23 mouse cellular contexts compared by ENCODE assay signal in the genomic region with DNA sequence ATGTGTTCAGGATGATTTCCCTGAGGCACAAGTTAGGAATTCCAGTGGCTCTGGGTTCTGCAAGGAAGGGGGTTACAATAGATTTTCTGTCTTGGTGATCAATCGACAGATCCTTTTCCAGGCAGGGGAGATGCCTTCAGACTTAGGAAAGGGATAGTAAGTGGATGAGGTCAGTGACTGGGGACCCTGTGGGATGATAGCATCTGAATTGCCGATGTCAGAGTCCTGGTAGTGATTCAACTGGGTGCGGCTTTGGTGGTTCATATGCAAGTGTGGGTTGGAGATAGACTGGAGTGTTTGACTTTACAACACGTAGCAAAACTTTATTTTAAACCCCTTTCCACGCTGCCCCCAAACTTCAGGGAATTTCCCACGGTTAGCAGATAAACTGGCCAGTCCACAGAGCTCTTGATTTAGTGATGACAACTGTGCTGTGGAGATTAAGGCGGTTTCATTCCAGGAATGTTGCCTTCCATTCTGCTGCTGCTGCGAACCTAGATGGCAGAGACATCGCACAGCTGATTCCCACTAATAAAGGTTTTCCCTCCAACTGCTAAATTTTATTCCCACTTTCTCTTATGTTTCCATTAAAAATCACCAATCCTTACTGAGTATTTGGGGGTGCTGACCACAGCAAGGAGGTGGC. TPM values are rescaled to one million over a fixed set of nuclear protein-coding genes. Genes with fewer than 3 reads are reported as not detected.
DNase-seq lines count a peak whose midpoint lies in the region; ATAC-seq lines count a peak whose summit lies in the region.
"Had no signal": no experiment of that assay in that cellular context is flagged by ENCODE, and none has a peak within 500 bp of the region (broad histone marks: within the 10 kb centered on the region; RNA-seq: fewer than 3 reads in every experiment).

No protein-coding gene starts in this region.

- peak overlapping the region; percentile 34 for H3K9ac ChIP-seq in heart, embryonic 13.5 days
- H3K9ac ChIP-seq: liver, embryonic 12.5 days; midbrain, embryonic 13.5 days; neural tube, embryonic 13.5 days had no signal

- H3K36me3 ChIP-seq in heart, embryonic 13.5 days, result no peaks in the 10 kb centered on the region
- H3K36me3 ChIP-seq in megakaryocyte, embryonic 14.5 days (replicated peaks; ENCODE audit: low read length), result peaks cover 99% of the 10 kb centered on the region
- H3K36me3 ChIP-seq: midbrain, embryonic 13.5 days; neural tube, embryonic 13.5 days had no signal

- H3K4me2 ChIP-seq in heart, embryonic 13.5 days, result peak overlapping the region; percentile 45
- H3K4me2 ChIP-seq: liver, embryonic 12.5 days; midbrain, embryonic 13.5 days; neural tube, embryonic 13.5 days had no signal

- H3K9me3 ChIP-seq in heart, embryonic 13.5 days, result no peaks in the 10 kb centered on the region
- H3K9me3 ChIP-seq in megakaryocyte, embryonic 14.5 days, result no peaks in the 10 kb centered on the region
- H3K9me3 ChIP-seq: G1E; liver, embryonic 12.5 days; midbrain, embryonic 13.5 days; neural tube, embryonic 13.5 days had no signal

- ATAC-seq in heart, embryonic 13.5 days (ENCODE audit: extremely low read depth, insufficient number of reproducible peaks, low FRiP score, low TSS enrichment), result no peak
- no peak for ATAC-seq in megakaryocyte, adult 5-6 weeks (ENCODE audit: poor library complexity, severe bottlenecking)
- ATAC-seq: CD4-positive, CD25-positive, alpha-beta regulatory T cell, adult 4 months; liver, embryonic 12.5 days; midbrain, embryonic 13.5 days had no signal

- 20% methylated on average over 9 of the region's 9 CpGs for WGBS in heart, embryonic 13.5 days

- H3K4me3 ChIP-seq in heart, embryonic 13.5 days, result no peak overlapping the region
- peak overlapping the region; percentile 19 for H3K4me3 ChIP-seq in megakaryocyte, embryonic 14.5 days (replicated peaks)
- H3K4me3 ChIP-seq: liver, embryonic 12.5 days; midbrain, embryonic 13.5 days; neural tube, embryonic 13.5 days had no signal

- intact Hi-C loops in heart, postnatal 25 days (cut with DNase I), result loop anchor here (10.0 kb wide), 1 partner anchor 1462 kb away; no protein-coding TSS in a partner anchor

- DNase-seq in gastrocnemius, adult 18-20 months (ENCODE audit: low spot score), result peak; percentile 39
- DNase-seq in gastrocnemius, postnatal 4 days (ENCODE audit: low spot score in 2 of 2), result no peak
- DNase-seq in heart, postnatal 25 days (ENCODE audit: low spot score), result no peak
- DNase-seq in layer of hippocampus, adult 11-12 months (ENCODE audit: low spot score), result no peak
- DNase-seq in cerebellum, postnatal 10 days, result no peak
- DNase-seq: adrenal gland, postnatal 36 days; cerebellum, adult 11-12 months; cerebellum, postnatal 25 days; embryo, embryonic 11 days; gastrocnemius, postnatal 10 days; kidney, adult 2 months; kidney, postnatal 10 days; lung, adult 2 months; spleen, adult 18-20 months; thymus, adult 18-20 months had no signal

- peak overlapping the region; percentile 95 for H3K27ac ChIP-seq in heart, embryonic 13.5 days (replicated peaks)
- H3K27ac ChIP-seq: liver, embryonic 12.5 days; midbrain, embryonic 13.5 days; neural tube, embryonic 13.5 days had no signal

- H3K4me1 ChIP-seq in heart, embryonic 13.5 days, result peaks cover 98% of the 10 kb centered on the region
- peaks cover 99% of the 10 kb centered on the region for H3K4me1 ChIP-seq in megakaryocyte, embryonic 14.5 days

- no peaks in the 10 kb centered on the region for H3K27me3 ChIP-seq in heart, embryonic 13.5 days (replicated peaks)
- H3K27me3 ChIP-seq in megakaryocyte, embryonic 14.5 days (replicated peaks), result no peaks in the 10 kb centered on the region
- H3K27me3 ChIP-seq: liver, embryonic 12.5 days; midbrain, embryonic 13.5 days; neural tube, embryonic 13.5 days had no signal

RNA-seq across cellular contexts. Expression of a gene that starts 52.3 kb away (rescaled TPM):
- 10 to 100 TPM in 1 of 2 experiments, 1 to 10 TPM in 1; 9.5 to 11.7 TPM for total RNA-seq in gastrocnemius, adult 18-20 months (2021)
- 10 to 100 TPM; 28.8 to 34.6 TPM for total RNA-seq in gastrocnemius, postnatal 4 days (2021)
- 18.5 and 18.6 TPM in 2 replicates for polyA plus RNA-seq in heart, embryonic 13.5 days (2015; fragmentation: Nextera tagmentation; extraction: Ambion mirVana)
- total RNA-seq in heart, postnatal 25 days (2021), result 10 to 100 TPM; 78.6 to 79.5 TPM
- 52.8 and 186 TPM in 2 replicates for polyA plus RNA-seq in megakaryocyte, embryonic 14.5 days (2012; ENCODE audit: insufficient read depth, low replicate concordance)
- 12.3 and 12.7 TPM in 2 replicates for total RNA-seq in megakaryocyte, adult 5-6 weeks (2015)
- 14.6 and 18.0 TPM in 2 replicates for total RNA-seq in megakaryocyte, adult 5-6 weeks (2017)
